Mouse (Mus musculus): ENCODE measurements around the gene Cygb.
A peak's percentile ranks its signal among the peaks of the same experiment; 100 is the strongest.
"Not testable (repeated sequence)": the region's sequence is repeated elsewhere in the genome, so short reads cannot be mapped to it uniquely, and the experiment has no call there.

Cygb gene

DNA sequence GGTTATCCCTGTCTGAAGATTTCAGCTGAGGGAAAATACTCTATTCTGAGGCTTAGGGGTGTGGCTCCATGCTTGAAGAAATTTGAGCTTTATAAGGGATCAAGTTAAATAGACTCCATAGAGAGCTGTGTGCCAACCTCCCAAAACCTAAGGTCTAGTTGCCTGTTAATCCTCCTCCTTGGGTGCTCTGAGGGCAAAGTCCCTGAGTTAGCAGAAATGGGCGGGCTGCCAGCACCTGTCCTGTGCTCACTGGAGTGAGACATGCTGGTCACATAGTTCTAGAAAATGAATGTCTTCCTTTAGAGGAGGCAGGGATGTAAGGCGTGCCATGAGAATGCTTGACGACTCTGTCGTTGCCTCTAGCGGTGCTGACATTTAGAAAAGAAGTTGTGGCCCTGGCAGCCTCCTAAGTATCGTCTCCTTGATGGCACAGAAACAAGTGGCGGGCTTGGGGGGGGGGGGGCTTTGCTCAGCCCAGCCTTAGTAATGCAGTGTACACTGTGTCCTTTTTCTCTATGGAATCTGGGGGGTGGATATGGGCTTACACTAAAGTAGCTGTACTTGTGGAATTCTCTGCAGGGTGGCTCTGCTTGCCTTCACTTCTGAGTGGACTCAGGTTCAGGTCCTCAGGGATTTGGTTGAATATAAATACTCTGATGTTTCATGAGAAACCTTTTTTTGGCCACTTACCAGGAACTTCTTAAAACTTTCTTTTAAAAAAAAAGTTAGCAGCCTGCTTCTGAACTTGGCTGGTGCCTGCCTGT lies 20.7 kb upstream of the Cygb start:
- no peak for DNase-seq

DNA sequence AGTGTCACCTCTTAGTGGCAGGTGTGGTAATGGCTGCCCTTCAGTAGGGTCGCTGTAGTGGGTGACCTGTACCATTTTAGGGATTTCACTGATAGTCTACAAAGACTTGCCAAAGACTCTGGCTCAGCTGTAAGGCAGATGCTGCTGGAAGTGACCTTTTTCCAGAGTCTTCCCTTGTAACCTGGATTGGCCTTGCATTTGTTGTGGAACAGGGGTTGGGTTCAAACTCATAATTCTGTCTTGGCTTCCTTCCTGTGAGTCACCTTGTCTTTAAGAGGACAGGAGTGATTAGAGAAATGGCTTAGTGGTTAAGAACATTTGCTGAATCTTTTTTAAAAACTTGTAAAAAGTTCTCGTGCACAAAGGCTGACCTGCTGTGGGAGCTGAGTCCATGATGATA lies 19.3 kb upstream of the Cygb start:
- DNase-seq = no peak

GRCm38 (mm10) chr11:116672595-116672994 lies 18.5 kb upstream of the Cygb start:
- no peak for DNase-seq

DNA sequence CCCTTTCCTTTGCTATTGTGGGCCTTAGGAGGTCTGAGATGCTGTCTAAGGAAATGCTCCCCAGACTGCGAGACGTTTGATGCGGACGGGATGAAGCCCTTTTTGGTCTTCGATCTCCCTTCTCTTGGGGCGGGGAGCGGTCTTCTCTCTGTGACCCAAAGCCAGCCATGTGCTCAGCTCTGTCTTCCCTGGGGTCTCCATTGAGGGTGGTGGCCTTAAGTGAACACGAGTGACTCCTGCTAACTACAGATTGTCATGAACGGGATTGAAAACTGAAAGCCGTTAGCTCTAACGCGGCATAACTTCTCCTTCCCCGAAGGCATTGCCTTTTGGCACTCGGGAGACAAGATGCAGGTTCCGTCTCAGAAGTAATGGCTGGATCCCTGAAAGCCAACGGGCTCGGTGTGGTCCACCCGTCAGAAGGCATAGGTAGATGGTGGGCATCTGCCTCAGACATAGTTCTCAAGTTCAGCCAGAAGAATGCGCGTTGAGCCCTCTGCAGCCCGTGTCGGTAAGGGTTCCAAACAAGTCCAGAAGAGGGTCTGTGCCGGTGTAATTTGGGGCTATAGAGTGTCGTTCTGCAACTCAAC lies 17.8 kb upstream of the Cygb start:
- DNase-seq = no peak

DNA sequence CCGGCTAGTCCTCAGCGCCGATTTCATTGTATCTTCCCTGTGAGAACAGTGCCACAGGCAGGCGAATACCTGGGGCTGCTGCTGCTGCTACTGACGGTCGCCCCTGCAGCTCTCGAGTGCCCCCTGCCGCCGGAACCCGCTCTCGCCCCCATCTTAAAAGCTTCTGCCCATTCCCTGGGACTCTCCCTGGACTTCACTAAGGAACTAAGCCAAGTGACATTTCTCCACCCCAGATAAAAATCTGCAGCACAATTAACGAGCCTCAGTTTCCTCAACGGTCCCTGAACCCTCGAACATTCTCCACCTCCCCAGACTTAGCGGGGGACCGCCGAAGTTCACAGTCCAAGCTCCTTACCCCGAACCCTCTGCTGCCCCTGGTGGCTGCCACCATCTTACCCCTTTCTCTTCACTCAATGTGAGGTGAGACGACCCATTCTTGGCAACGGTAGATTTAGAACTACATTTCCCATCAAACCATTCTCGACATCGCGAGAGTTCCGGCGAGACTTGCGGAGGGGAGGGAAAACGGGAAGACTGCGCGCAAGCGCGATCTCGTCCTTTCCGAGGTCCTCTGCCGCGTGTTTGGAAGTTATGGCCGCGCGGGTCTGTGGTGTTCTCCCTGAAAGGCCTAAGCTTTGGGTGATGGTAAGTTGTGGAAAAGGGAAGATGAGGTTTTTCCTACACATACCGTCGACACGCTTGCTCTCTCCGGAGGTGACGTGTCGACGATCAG lies 17.2 kb upstream of the Cygb start:
- peak; percentile 96 for DNase-seq

GRCm38 (mm10) chr11:116670386-116670785 lies 16.3 kb upstream of the Cygb start:
- no peak for DNase-seq

- no peak for DNase-seq
Observed at GRCm38 (mm10) chr11:116669787-116670365, 15.8 kb upstream of the Cygb start.

- DNase-seq = no peak
Observed at GRCm38 (mm10) chr11:116669316-116669715, 15.2 kb upstream of the Cygb start.

- DNase-seq = no peak
Observed at GRCm38 (mm10) chr11:116668839-116669238, 14.7 kb upstream of the Cygb start.

- DNase-seq = no peak
Observed at GRCm38 (mm10) chr11:116668381-116668825, 14.3 kb upstream of the Cygb start.

- no peak for DNase-seq
Observed at GRCm38 (mm10) chr11:116667930-116668329, 13.8 kb upstream of the Cygb start.

DNA sequence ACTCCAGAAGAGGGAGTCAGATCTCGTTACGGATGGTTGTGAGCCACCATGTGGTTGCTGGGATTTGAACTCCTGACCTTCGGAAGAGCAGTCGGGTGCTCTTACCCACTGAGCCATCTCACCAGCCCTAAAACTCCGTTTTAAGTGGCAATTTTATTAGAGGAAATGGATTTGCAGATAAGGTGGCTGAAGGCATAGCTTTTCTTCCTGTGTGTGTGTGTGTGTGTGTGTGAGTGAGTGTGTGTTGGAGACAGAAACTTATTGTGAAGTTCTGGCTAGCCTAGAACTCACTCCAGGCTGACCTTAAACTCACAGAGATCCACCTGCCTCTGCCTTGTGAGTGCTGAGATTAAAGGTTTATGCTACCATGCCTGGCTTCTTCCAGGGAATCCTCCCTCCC lies 12.9 kb upstream of the Cygb start:
- DNase-seq = not testable (repeated sequence)

DNA sequence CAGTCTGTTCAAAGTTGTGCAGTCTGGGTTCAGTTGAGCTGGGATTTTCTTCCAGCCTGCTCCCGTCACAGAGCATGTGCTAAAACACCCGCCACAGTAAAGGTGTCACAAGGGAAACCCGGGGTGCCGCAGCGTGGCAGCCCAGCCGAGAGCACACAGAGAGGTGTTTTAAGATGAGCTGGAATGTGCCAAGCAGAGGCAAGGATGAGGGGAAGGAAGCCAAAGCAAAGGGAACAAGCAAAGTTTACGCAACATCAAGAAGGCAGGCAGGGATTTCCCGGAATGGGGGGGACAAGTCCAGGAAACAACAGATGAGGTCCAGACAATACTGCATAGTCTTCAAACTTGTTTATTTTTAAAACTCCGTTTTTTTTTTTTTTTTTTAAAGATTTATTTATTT lies 12.5 kb upstream of the Cygb start:
- DNase-seq = no peak

GRCm38 (mm10) chr11:116665289-116665688 lies 11.2 kb upstream of the Cygb start:
- DNase-seq = no peak

DNA sequence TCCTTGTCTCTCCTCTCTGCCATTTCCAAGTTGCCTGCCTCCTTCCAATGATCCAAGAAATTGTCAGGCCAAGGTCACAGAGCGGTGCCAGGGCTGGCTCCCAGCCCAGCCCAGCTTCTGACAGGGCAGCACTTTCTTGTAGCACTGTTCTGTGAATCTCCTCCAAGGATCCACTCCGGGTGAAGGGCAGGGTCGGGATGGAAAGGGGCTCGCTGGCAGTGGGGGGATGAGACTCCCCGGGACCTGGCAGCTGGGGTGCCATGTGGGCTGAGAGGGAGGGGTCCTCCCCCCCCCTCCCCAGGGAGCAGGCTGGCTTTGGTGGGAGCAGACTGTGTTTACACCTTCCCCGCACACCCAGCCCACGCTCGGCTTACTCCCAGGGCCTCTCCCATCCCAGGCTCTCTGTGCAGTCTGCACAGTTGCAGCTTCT lies 7.8 kb upstream of the Cygb start:
- no peak for DNase-seq

- DNase-seq = no peak
Observed at GRCm38 (mm10) chr11:116661291-116661947, 7.3 kb upstream of the Cygb start.

- DNase-seq = no peak
Observed at GRCm38 (mm10) chr11:116660181-116660580, 6.1 kb upstream of the Cygb start.

DNA sequence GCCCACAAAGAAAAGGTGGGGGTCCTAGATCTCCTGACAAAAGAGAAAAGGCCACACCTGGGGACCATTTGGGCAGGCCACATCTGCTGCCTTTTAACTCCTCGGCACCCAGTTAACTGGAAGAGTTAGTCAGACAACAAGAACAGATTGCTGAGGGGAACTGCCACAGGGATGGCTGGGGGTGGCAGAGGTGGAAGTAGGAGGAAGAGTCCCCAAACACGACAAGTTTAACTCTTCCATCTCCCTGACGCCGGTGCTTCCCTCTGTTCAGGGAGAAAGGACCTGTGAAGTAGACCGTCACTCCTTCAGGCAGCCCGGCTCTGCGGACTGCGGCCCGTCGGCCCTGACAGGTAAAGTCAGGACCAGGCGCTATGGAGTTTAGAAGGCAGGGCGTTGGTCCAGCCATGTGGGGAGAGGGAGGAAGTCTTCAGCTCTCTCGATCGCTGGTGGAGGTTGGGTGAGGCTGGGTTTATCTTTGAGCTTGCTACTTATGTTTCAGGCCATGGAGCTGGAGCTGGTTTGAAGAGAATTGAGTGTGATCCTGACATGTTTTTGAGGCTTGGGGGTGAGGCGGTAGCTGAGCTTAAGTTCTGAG lies 5.0 kb upstream of the Cygb start:
- no peak for DNase-seq

DNA sequence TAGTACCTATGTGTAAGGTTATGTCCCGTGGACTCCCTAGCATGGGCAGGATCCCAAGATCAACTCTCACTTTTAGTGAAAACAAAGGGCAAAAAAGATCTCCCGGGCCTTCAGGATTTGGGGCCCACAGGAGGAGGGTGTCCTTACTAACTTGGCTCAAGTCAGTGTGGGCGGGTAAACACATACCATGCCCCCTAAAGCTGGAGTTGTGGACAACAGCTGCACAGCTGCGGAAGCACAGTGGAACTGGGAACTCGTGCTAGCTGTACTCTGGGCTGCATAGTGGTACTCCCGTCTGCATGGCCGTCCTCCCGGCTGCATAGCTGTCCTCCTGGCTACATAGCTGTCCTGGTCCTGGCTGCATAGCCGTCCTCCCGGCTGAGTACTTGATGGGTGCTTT lies 4.1 kb upstream of the Cygb start:
- no peak for DNase-seq

GRCm38 (mm10) chr11:116657311-116658223 lies 3.5 kb upstream of the Cygb start:
- peak; percentile 91 for DNase-seq

Data from cerebellum, adult 11 months (tissue).